Mouse (Mus musculus): ENCODE results near the gene 0610009B22Rik. TPM values are rescaled to one million over a fixed set of nuclear protein-coding genes. Genes with fewer than 3 reads are reported as not detected.

The 0610009B22Rik gene
- total RNA-seq, 2 experiments from 2014 or later = 14.7 to 33.5 TPM

GRCm38 (mm10) chr11:51662632-51663031, 26.0 kb downstream of the 0610009B22Rik start:
- no peak for ATAC-seq (replicated peaks; ENCODE audit: poor library complexity, severe bottlenecking)

GRCm38 (mm10) chr11:51661867-51662365, 26.8 kb downstream of the 0610009B22Rik start:
- no peak for ATAC-seq (replicated peaks; ENCODE audit: poor library complexity, severe bottlenecking)

DNA sequence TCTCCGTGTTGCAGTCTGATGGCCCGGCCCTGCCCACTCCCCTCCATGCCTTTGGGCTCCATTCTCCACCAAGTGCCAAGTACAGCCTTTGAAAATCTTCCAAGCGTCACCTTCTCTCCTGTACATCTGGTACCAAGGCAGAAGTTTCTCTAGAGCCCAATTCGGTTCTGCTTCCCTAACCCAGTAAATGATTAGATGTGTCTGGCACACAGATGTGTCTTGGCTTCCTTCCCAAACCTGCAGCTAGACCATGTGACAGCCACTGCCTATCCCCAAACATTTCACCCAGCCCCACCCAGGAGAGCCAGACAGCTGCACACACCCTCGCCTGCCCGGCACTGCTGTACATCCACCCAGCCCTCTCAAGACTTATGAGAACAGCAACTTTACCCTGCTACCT, 30.0 kb downstream of the 0610009B22Rik start:
- ATAC-seq (replicated peaks; ENCODE audit: poor library complexity, severe bottlenecking) = 0 out of 2 replicates have a peak, but pooled peaks have one; percentile 30

GRCm38 (mm10) chr11:51658291-51658690, 30.4 kb downstream of the 0610009B22Rik start:
- ATAC-seq (replicated peaks; ENCODE audit: poor library complexity, severe bottlenecking) = no peak

DNA sequence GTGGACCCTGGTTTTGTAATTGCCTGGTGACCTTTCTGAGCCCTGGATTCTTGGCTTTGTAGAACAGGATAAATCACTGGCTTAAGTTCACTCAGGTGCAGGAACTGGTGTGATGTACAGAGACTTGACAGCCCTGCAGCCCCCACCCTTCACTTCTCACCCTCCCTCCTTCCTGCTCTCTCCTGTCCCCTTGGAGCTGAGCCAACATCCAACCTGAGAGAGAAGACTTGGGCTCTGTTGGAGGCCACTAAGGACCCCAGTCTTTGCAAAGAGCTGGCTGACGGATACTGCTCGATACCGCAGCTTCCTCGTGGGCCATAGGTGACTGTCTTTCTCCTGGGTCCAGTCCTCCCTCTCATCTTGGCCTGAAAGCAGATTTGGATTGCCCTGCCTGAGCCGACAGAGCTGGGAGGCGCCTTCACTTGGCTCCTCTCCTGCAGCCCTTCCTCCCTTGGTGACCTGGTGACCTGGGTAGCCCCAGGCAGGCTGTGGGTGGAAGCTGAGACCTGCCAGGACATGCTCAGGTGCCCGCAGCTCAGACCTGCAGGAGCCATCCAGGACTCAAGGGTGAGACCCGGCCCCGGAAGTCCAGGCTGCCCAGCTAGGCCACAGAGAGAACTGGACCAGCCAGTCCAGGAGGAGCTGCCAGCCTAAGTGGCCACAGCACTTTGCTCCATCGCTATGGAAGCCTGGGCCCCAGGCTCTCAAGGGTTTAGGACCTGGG, 31.7 kb downstream of the 0610009B22Rik start:
- ATAC-seq (replicated peaks; ENCODE audit: poor library complexity, severe bottlenecking) = no peak

DNA sequence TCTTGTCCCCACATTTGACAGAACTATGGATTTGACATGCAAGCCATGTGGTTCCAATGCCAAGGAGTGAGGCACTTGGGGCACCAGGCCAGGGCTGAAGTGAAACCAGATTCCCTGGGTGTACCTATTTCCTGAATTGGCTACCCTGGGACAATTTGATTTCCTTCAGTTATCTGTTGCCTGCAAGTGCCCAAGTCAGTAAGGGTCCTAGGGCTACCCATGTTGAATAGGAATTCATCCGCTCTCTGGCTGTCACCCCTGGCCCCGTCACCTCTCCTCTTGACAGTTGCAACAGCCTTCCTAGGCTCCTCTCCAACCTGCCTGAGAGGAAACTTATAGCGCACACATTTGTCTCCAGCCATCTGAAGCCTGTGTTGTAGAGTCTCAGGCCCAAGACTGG, 33.8 kb downstream of the 0610009B22Rik start:
- no peak for ATAC-seq (replicated peaks; ENCODE audit: poor library complexity, severe bottlenecking)

GRCm38 (mm10) chr11:51653736-51654135, 34.9 kb downstream of the 0610009B22Rik start:
- no peak for ATAC-seq (replicated peaks; ENCODE audit: poor library complexity, severe bottlenecking)

DNA sequence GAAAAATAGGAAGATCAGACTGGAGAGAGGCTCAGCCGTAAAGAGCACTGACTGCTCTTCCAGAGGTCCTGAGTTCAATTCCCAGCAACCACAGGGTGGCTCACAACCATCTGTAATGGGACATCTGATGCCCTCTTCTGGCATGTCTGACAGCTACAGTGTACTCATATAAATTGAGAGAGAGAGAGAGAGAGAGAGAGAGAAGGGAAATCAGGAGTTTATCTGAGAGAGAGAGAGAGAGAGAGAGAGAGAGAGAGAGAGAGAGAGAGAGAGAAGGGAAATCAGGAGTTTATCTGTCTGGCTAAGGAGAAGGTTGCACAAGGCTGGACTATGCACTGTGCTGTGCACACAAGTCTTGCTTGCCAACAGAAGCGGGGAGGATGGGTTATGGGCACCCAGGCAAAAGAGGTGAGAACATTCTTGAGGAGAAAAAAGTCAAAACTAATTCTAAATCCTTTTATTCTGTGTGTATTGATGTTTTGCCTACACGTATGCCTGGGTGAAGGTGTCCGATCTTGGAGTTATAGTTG, 35.7 kb downstream of the 0610009B22Rik start:
- ATAC-seq (replicated peaks; ENCODE audit: poor library complexity, severe bottlenecking) = no peak

- peak; percentile 74 for ATAC-seq (replicated peaks; ENCODE audit: poor library complexity, severe bottlenecking)
Observed at GRCm38 (mm10) chr11:51650691-51651515, 37.8 kb downstream of the 0610009B22Rik start, which contains the start of the genes N4bp3 and D930048N14Rik. Gene N4bp3, minus strand, starts transcription at chr11:51650842. Gene D930048N14Rik, plus strand, starts transcription at chr11:51650954.

DNA sequence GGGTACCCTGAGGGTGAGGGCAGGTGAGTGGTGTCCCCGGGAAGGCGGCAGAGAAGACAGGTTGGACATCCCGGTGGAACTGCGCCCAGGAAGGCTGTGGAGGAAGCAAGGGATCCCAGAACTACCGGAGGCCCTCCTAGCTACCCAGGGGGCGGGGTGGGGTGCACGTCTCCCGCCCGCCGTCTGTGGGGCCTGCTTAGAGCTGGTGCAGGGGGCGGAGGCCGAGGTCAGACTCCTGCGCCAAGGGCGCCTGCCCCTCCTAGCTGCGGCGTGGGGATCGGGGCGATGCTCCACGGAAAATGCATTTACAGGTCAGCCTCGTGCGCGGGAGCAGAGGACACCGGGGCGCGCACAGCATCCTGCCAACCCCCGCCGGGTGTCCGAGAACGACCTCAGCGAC, 38.4 kb downstream of the 0610009B22Rik start:
- peak; percentile 13 for ATAC-seq (replicated peaks; ENCODE audit: poor library complexity, severe bottlenecking)

GRCm38 (mm10) chr11:51649889-51650199, 38.8 kb downstream of the 0610009B22Rik start:
- ATAC-seq (replicated peaks; ENCODE audit: poor library complexity, severe bottlenecking) = peak; percentile 42

GRCm38 (mm10) chr11:51649111-51649888, 39.4 kb downstream of the 0610009B22Rik start:
- no peak for ATAC-seq (replicated peaks; ENCODE audit: poor library complexity, severe bottlenecking)

DNA sequence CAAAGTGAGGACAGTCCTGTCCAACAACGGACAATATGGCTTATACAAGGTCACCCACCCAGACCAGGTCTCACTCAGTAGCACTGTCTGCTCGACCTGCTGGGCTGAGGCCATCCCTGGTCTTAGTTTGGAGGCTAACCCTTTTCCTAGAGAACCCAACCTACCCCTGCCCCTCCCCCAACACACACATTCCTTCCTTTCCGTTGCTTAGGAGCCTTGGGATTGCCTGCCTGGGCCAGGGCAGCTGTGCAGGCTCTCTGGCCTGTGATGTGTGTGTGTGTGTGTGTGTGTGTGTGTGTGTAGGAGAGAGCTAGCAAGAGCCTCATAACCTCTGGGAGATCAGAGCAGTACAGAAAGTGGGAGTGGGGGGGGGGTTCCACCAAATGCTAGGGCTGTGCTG, 40.1 kb downstream of the 0610009B22Rik start:
- ATAC-seq (replicated peaks; ENCODE audit: poor library complexity, severe bottlenecking) = no peak

DNA sequence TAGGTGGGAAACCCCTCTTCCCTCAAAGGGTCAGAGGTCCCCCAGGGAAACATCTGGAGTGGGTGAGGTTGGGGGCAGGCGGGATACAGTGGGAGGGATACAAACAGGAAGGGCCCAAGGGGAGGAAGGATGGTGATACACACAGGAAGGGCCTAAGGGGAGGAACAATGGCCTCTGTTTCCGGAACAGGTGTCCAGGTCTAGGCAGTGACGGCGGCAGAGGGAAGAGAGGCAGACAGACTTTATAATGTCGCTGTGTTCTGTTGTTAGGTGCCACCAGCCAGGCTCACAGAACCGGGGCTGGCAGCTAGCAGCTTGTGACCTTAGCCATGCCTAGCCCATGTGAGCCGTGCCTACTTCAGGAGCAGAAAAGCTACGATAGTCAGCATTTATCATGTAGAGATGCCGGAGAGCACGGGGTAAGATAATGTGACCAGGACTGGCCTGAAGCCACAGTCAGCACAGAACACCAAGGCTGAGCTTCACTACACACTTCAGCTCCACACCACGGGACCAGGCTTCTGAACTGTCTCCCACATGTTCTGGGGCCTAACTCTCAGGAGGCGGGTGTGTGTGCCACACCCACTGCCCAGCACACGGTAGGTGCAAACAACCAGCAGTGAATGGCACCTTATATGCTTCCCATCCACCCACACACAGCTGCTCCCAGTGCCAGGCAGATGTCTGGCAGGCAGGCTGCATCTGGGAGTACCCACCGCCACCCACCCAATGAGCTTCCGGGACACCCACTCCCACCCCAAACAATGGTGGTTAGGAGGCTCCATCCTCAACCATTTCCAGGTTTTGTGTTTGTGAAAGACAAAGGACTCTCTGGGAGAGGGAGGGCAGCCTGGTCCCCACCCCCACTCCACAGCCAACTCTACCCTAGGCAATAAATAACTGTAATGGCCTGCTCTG, 41.7 kb downstream of the 0610009B22Rik start:
- no peak for ATAC-seq (replicated peaks; ENCODE audit: poor library complexity, severe bottlenecking)

GRCm38 (mm10) chr11:51646245-51646644, 42.4 kb downstream of the 0610009B22Rik start:
- no peak for ATAC-seq (replicated peaks; ENCODE audit: poor library complexity, severe bottlenecking)

DNA sequence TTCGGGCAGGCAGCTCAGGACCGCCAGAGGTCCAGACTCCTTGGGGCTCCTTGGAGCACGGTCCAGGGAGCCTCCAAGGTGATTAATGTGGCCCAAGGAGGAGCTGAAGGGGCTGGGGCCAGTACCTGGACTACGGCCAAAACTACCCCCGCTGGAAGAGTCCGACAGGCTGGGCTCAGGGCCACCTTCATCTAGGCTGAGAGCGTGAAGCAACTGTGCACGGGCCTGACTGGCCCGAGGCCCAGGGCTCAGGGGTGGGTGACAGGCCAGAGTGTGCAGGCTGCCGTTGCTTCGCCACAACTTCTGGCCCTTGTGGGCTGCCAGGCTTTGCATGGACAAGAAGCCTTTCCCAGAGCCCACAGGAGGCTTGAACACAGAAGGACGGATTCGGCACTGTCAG, 43.4 kb downstream of the 0610009B22Rik start:
- ATAC-seq (replicated peaks; ENCODE audit: poor library complexity, severe bottlenecking) = no peak

- ATAC-seq (replicated peaks; ENCODE audit: poor library complexity, severe bottlenecking) = peak; percentile 89
Observed at GRCm38 (mm10) chr11:51644217-51644616, 44.5 kb downstream of the 0610009B22Rik start.

GRCm38 (mm10) chr11:51643761-51644160, 44.9 kb downstream of the 0610009B22Rik start:
- ATAC-seq (replicated peaks; ENCODE audit: poor library complexity, severe bottlenecking) = peak; percentile 58

GRCm38 (mm10) chr11:51643202-51643601, 45.5 kb downstream of the 0610009B22Rik start:
- ATAC-seq (replicated peaks; ENCODE audit: poor library complexity, severe bottlenecking) = no peak
